Comparison of ENCODE assay signal across 18 mouse cellular contexts in genomic region chr8:84518180-84518579, GRCm38 (mm10).
DNase-seq lines count a peak whose midpoint lies in the region; ATAC-seq and TF ChIP-seq lines count a peak whose summit lies in the region.
"Had no signal": no experiment of that assay in that cellular context is flagged by ENCODE, and none has a peak within 500 bp of the region (broad histone marks: within the 10 kb centered on the region; RNA-seq: fewer than 3 reads in every experiment).

No protein-coding gene starts in this region.

- peak; percentile 27 for TF ChIP-seq CTCF in heart, adult 2 months (IDR thresholded peaks at IDR 0.05)
- TF ChIP-seq CTCF in stomach, postnatal 0 days (IDR thresholded peaks at IDR 0.05; ENCODE audit: low read depth) = 0 out of 2 replicates have a peak, but pooled peaks have one; percentile 10

- no peak for TF ChIP-seq POLR2A in heart, adult 2 months (IDR thresholded peaks at IDR 0.05; ENCODE audit: insufficient read depth, low read depth, low read length)

- 68% methylated on average over 2 of the region's 2 CpGs for WGBS in heart, adult 2 months
- 74% methylated on average over 2 of the region's 2 CpGs for WGBS in heart, embryonic 10.5 days
- WGBS in stomach, postnatal 0 days = 71% methylated on average over 2 of the region's 2 CpGs

- H3K9me3 ChIP-seq in heart, embryonic 10.5 days = no peaks in the 10 kb centered on the region
- no peaks in the 10 kb centered on the region for H3K9me3 ChIP-seq in stomach, postnatal 0 days (ENCODE audit: control insufficient read depth, low read length)
- H3K9me3 ChIP-seq: forebrain, embryonic 13.5 days; kidney, embryonic 15.5 days; liver, embryonic 15.5 days had no signal

- peaks cover 1% of the 10 kb centered on the region; the same call in 1 of the 2 replicates for H3K4me1 ChIP-seq in heart, adult 2 months (ENCODE audit: control insufficient read depth, insufficient read depth, low read length)
- H3K4me1 ChIP-seq in heart, embryonic 10.5 days = 0 out of 2 replicates have a peak, but pooled peaks cover 9% of the 10 kb centered on the region
- H3K4me1 ChIP-seq in stomach, postnatal 0 days (replicated peaks; ENCODE audit: control insufficient read depth, insufficient read depth) = no peaks in the 10 kb centered on the region
- H3K4me1 ChIP-seq: kidney, embryonic 15.5 days; liver, embryonic 15.5 days had no signal

- H3K27me3 ChIP-seq in heart, adult 2 months (ENCODE audit: control insufficient read depth, insufficient read depth, low read length) = no peaks in the 10 kb centered on the region
- no peaks in the 10 kb centered on the region for H3K27me3 ChIP-seq in heart, embryonic 10.5 days (ENCODE audit: insufficient read depth, poor library complexity, severe bottlenecking)
- no peaks in the 10 kb centered on the region for H3K27me3 ChIP-seq in stomach, postnatal 0 days (ENCODE audit: control insufficient read depth, insufficient read depth, low read length)
- H3K27me3 ChIP-seq: forebrain, embryonic 13.5 days; kidney, embryonic 15.5 days; limb, embryonic 13.5 days; liver, embryonic 15.5 days had no signal

- no peak overlapping the region for H3K9ac ChIP-seq in heart, adult 2 months (ENCODE audit: low read depth, low read length)
- no peak overlapping the region for H3K9ac ChIP-seq in stomach, postnatal 0 days (ENCODE audit: low read length)
- H3K9ac ChIP-seq: forebrain, embryonic 13.5 days; kidney, embryonic 15.5 days; limb, embryonic 13.5 days; liver, embryonic 15.5 days had no signal

- no peaks in the 10 kb centered on the region for H3K79me2 ChIP-seq in heart, adult 2 months (replicated peaks; ENCODE audit: control insufficient read depth, insufficient read depth, low read length)

- no peak overlapping the region for H3K4me2 ChIP-seq in stomach, postnatal 0 days (replicated peaks; ENCODE audit: low read depth)
- H3K4me2 ChIP-seq: forebrain, embryonic 13.5 days; kidney, embryonic 15.5 days; limb, embryonic 13.5 days; liver, embryonic 15.5 days had no signal

- H3K36me3 ChIP-seq in heart, adult 2 months (ENCODE audit: control insufficient read depth, insufficient read depth, low read length) = no peaks in the 10 kb centered on the region
- no peaks in the 10 kb centered on the region for H3K36me3 ChIP-seq in heart, embryonic 10.5 days
- H3K36me3 ChIP-seq in stomach, postnatal 0 days (ENCODE audit: control insufficient read depth, insufficient read depth, low read length) = no peaks in the 10 kb centered on the region
- H3K36me3 ChIP-seq: kidney, embryonic 15.5 days; limb, embryonic 13.5 days; liver, embryonic 15.5 days had no signal

- intact Hi-C loops in heart, adult 2 months (cut with DNase I) = no loop called here

- H3K4me3 ChIP-seq in heart, adult 2 months = no peak overlapping the region
- H3K4me3 ChIP-seq in heart, embryonic 10.5 days = no peak overlapping the region
- no peak overlapping the region for H3K4me3 ChIP-seq in stomach, postnatal 0 days (ENCODE audit: low read depth, low read length)
- H3K4me3 ChIP-seq: forebrain, embryonic 13.5 days; kidney, embryonic 15.5 days; limb, embryonic 13.5 days; liver, embryonic 15.5 days had no signal

- H3K27ac ChIP-seq in heart, adult 2 months = no peak overlapping the region
- no peak overlapping the region for H3K27ac ChIP-seq in heart, embryonic 10.5 days
- H3K27ac ChIP-seq in stomach, postnatal 0 days (replicated peaks) = no peak overlapping the region
- H3K27ac ChIP-seq: forebrain, embryonic 13.5 days; kidney, embryonic 15.5 days; limb, embryonic 13.5 days; liver, embryonic 15.5 days had no signal

- no peak for DNase-seq in heart, adult 2 months
- DNase-seq in heart, embryonic 10.5 days (ENCODE audit: low spot score) = no peak
- peak; percentile 16 for DNase-seq in retina, embryonic 14.5 days (ENCODE audit: low spot score)
- DNase-seq in retina, postnatal 1 day = no peak
- DNase-seq in NIH3T3 (ENCODE audit: low read depth) = peak; percentile 65
- DNase-seq in stomach, postnatal 0 days (ENCODE audit: low spot score) = no peak
- no peak for DNase-seq in adrenal gland, postnatal 4 days (ENCODE audit: low spot score in 2 of 2)
- DNase-seq: adrenal gland, postnatal 10 days; cerebellum, adult 9-10 months; heart, postnatal 4 days; lung, postnatal 14 days; right cerebral cortex, postnatal 14 days had no signal

- ATAC-seq in stomach, postnatal 0 days (ENCODE audit: low FRiP score, low TSS enrichment) = no peak
- ATAC-seq: forebrain, embryonic 13.5 days; inflammation-experienced regulatory T-cells, adult 6 months; midbrain, embryonic 16.5 days had no signal

- TF ChIP-seq EP300 in heart, adult 2 months (IDR thresholded peaks at IDR 0.05; ENCODE audit: insufficient read depth, low read depth, low read length) = no peak
- no peak for TF ChIP-seq EP300 in stomach, postnatal 0 days (optimal IDR thresholded peaks at IDR 0.05)

Comparison
In these comparisons a context has a peak if more than half of its experiments do, and no peak if none do; other contexts are left out.
1. DNase-seq: peak in retina, embryonic 14.5 days (single experiment) and NIH3T3 (single experiment); none in heart, adult 2 months (0 of 2), heart, embryonic 10.5 days (single experiment), retina, postnatal 1 day (single experiment), stomach, postnatal 0 days (single experiment) and adrenal gland, postnatal 4 days (0 of 2).